Mouse (Mus musculus): ENCODE results near the gene 1700093K21Rik.

DNA sequence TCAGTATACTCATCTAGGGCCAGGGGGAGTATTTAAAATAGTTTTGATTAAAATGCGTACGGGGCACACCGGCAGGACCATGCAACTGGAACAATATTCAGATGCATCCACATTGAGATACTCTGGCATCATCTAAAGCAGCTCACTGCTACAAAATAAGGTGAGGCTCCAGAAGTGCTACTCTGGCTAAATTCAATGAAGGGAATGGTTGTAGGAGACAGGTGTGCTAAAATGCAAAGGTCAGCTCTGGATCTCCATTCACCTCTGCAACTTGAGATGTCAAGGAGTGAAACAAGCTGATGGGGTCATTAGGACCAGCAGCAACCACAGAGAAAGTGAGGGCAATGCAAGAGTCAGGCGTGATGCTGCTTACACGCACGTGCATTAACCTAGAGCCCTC lies 25.7 kb downstream of the 1700093K21Rik start:
- TF ChIP-seq POLR2A (IDR thresholded peaks at IDR 0.05; ENCODE audit: low read depth, low read length) (no peak), CTCF (IDR thresholded peaks at IDR 0.05; ENCODE audit: borderline replicate concordance, insufficient read depth, low read length) (no peak)

All from embryonic fibroblast, embryonic 13.5 days (primary cell).